Mouse (Mus musculus) G1E (cell line): Measurements from ENCODE around the gene Tmem258. TPM values are rescaled to one million over a fixed set of nuclear protein-coding genes. Genes with fewer than 3 reads are reported as not detected.

Source experiments
- ATAC-seq: 2 replicates; pipeline ENCODE4 v1.8.0; 2016; ENCODE audit warnings: mild to moderate bottlenecking; ENCODE audit not compliant: insufficient number of reproducible peaks, poor library complexity, low FRiP score, severe bottlenecking; ENCODE audit errors: extremely low read depth
- DNase-seq: peaks from one replicate; pipeline ENCODE4 v3.0.0; 2012; ENCODE audit warnings: low spot score
- H3K27me3 ChIP-seq: 2 replicates; pipeline ENCODE4 v1.6.1; 2012; ENCODE audit warnings: mild to moderate bottlenecking, low read length, inconsistent platforms; ENCODE audit not compliant: insufficient read depth
- H3K36me3 ChIP-seq: replicated peaks from 2 replicates; pipeline ENCODE3; 2012; ENCODE audit warnings: mild to moderate bottlenecking, inconsistent platforms
- H3K4me1 ChIP-seq: 2 replicates; pipeline ENCODE4 v1.6.1; 2012; ENCODE audit warnings: low read depth, low read length, inconsistent platforms, mixed read lengths; ENCODE audit not compliant: insufficient read depth
- H3K4me3 ChIP-seq: 2 replicates; pipeline ENCODE4 v1.5.1; 2012; ENCODE audit warnings: low read depth, mild to moderate bottlenecking, inconsistent platforms, low read length, moderate library complexity, mixed read lengths
- H3K9me3 ChIP-seq: replicated peaks from 2 replicates; pipeline ENCODE4 v1.6.1; 2012; ENCODE audit warnings: inconsistent platforms
- CTCF ChIP-seq: IDR thresholded peaks from 2 replicates; pipeline ENCODE4 v1.5.1; 2012; ENCODE audit warnings: low read depth, low read length, inconsistent platforms, mixed read lengths
- GATA1 ChIP-seq: IDR thresholded peaks from 2 replicates; pipeline ENCODE4 v1.6.1; 2012; ENCODE audit warnings: borderline replicate concordance, low read length, inconsistent platforms, mixed read lengths
- GATA2 ChIP-seq: IDR thresholded peaks from 2 replicates; pipeline ENCODE4 v1.6.1; 2012; ENCODE audit warnings: low read depth, low read length, inconsistent platforms, borderline replicate concordance
- POLR2AphosphoS5 ChIP-seq: IDR thresholded peaks from 2 replicates; pipeline ENCODE4 v1.6.1; 2012; ENCODE audit warnings: low read depth, low read length, inconsistent platforms; ENCODE audit not compliant: insufficient replicate concordance
- TAL1 ChIP-seq: conservative IDR thresholded peaks from 2 replicates; pipeline ENCODE4 v1.6.1; 2012; ENCODE audit warnings: low read depth, low read length, inconsistent platforms, mixed read lengths
- polyA plus RNA-seq: library from polyadenylated mRNA; stranded (reverse); fragments of >175 nt; gene quantifications from 2 replicates; pipeline ENCODE4 v1.2.3, GENCODE M21; 2012
- total RNA-seq, 2 experiments: library from RNA; stranded (forward) in 1 of 2; stranded (reverse) in 1 of 2; fragments of 200-1000 nt in 1 of 2; fragments of >200 nt in 1 of 2; fragmentation: Nextera tagmentation in 1 of 2; gene quantifications; 2 replicates each; pipeline ENCODE4 v1.2.3; 2014 to 2017

Gene Tmem258
- total and polyA plus RNA-seq, 3 experiments, result 20.3 to 178 (median 40.3) TPM

GRCm38 (mm10) chr19:10232327-10233017 is 28.7 kb downstream of the Tmem258 start:
- no peak for ATAC-seq
- Histone ChIP-seq H3K9me3 (no peaks in the 10 kb centered on the region), H3K36me3 (no peaks in the 10 kb centered on the region), H3K4me3 (no peak overlapping the region), H3K4me1 (no peaks in the 10 kb centered on the region), H3K27me3 (peaks cover 82% of the 10 kb centered on the region)
- no peak for DNase-seq
- TF ChIP-seq TAL1 (no peak), GATA1 (no peak), CTCF (no peak), GATA2 (no peak), POLR2AphosphoS5 (no peak)

GRCm38 (mm10) chr19:10235784-10236565 is 32.2 kb downstream of the Tmem258 start:
- DNase-seq (no peak), ATAC-seq (no peak)
- Histone ChIP-seq H3K4me1 (0 out of 2 replicates have a peak, but pooled peaks cover 6% of the 10 kb centered on the region), H3K4me3 (no peak overlapping the region), H3K27me3 (peaks cover 68% of the 10 kb centered on the region), H3K9me3 (peaks cover 3% of the 10 kb centered on the region; the same call in 1 of the 2 replicates), H3K36me3 (no peaks in the 10 kb centered on the region)
- no peak for TF ChIP-seq CTCF

- Histone ChIP-seq H3K4me1 (0 out of 2 replicates have a peak, but pooled peaks cover 6% of the 10 kb centered on the region), H3K9me3 (peaks cover 3% of the 10 kb centered on the region; the same call in 1 of the 2 replicates), H3K4me3 (no peak overlapping the region), H3K27me3 (peaks cover 58% of the 10 kb centered on the region), H3K36me3 (no peaks in the 10 kb centered on the region)
- ATAC-seq (no peak), DNase-seq (no peak)
- TF ChIP-seq GATA1 (no peak), TAL1 (no peak), CTCF (no peak), POLR2AphosphoS5 (no peak)
These were observed 34.7 kb downstream of the Tmem258 start for GRCm38 (mm10) chr19:10238477-10238876.

GRCm38 (mm10) chr19:10239419-10239818 is 35.6 kb downstream of the Tmem258 start:
- ATAC-seq, result no peak
- Histone ChIP-seq H3K36me3 (no peaks in the 10 kb centered on the region), H3K4me1 (0 out of 2 replicates have a peak, but pooled peaks cover 6% of the 10 kb centered on the region), H3K27me3 (peaks cover 56% of the 10 kb centered on the region), H3K9me3 (peaks cover 3% of the 10 kb centered on the region; the same call in 1 of the 2 replicates), H3K4me3 (no peak overlapping the region)
- TF ChIP-seq GATA2, result no peak
- TF ChIP-seq POLR2AphosphoS5, result no peak
- no peak for TF ChIP-seq TAL1
- TF ChIP-seq CTCF, result no peak
- no peak for TF ChIP-seq GATA1
- DNase-seq, result no peak

- peaks cover 3% of the 10 kb centered on the region; the same call in 1 of the 2 replicates for H3K9me3 ChIP-seq
- DNase-seq (no peak), ATAC-seq (no peak)
- no peak for TF ChIP-seq GATA1
- TF ChIP-seq CTCF, result no peak
- TF ChIP-seq GATA2, result no peak
- no peak for TF ChIP-seq POLR2AphosphoS5
- no peak for TF ChIP-seq TAL1
- H3K36me3 ChIP-seq, result no peaks in the 10 kb centered on the region
- 0 out of 2 replicates have a peak, but pooled peaks cover 6% of the 10 kb centered on the region for H3K4me1 ChIP-seq
- no peak overlapping the region for H3K4me3 ChIP-seq
- H3K27me3 ChIP-seq, result peaks cover 54% of the 10 kb centered on the region
These were observed 36.3 kb downstream of the Tmem258 start for GRCm38 (mm10) chr19:10239975-10240653.
